Mouse (Mus musculus) liver, embryonic 11.5 days (tissue): Measurements from ENCODE around the gene Gm28729. TPM values are rescaled to one million over a fixed set of nuclear protein-coding genes. Genes with fewer than 3 reads are reported as not detected.
"Not testable (repeated sequence)": the region's sequence is repeated elsewhere in the genome, so short reads cannot be mapped to it uniquely, and the experiment has no call there.

ENCODE experiments used
- ATAC-seq: fragments of 200-750 bp; cut with Nextera tagmentation; replicated peaks from 2 replicates; pipeline ENCODE4 v1.8.0; 2017; ENCODE audit warnings: moderate number of reproducible peaks, mild to moderate bottlenecking, moderate TSS enrichment, moderate library complexity; ENCODE audit not compliant: low FRiP score
- DNase-seq: peaks from one replicate; pipeline ENCODE4 v3.0.0-alpha.2; 2017; ENCODE audit warnings: low spot score
- H3K27ac ChIP-seq: fragments of 300-500 bp; sonication (generic); 2 replicates; pipeline ENCODE4 v1.5.1; 2014; ENCODE audit warnings: mild to moderate bottlenecking, low read depth, low read length, control low read depth
- H3K27me3 ChIP-seq: fragments of 300-500 bp; sonication (generic); replicated peaks from 2 replicates; pipeline ENCODE4 v1.6.1; 2014; ENCODE audit warnings: low read length, mixed read lengths; ENCODE audit not compliant: control insufficient read depth, insufficient read depth
- H3K36me3 ChIP-seq: fragments of 300-500 bp; sonication (generic); 2 replicates; pipeline ENCODE4 v1.6.1; 2014; ENCODE audit warnings: mild to moderate bottlenecking, low read length, moderate library complexity, mixed read lengths; ENCODE audit not compliant: control insufficient read depth, insufficient read depth
- H3K4me1 ChIP-seq: fragments of 300-500 bp; sonication (generic); replicated peaks from 2 replicates; pipeline ENCODE4 v1.6.1; 2014; ENCODE audit warnings: low read length, mixed read lengths; ENCODE audit not compliant: control insufficient read depth, insufficient read depth
- H3K4me2 ChIP-seq: fragments of 300-500 bp; sonication (generic); 2 replicates; pipeline ENCODE4 v1.6.1; 2014; ENCODE audit warnings: mild to moderate bottlenecking, control low read depth, moderate library complexity
- H3K4me3 ChIP-seq: fragments of 300-500 bp; sonication (generic); 2 replicates; pipeline ENCODE4 v1.5.1; 2014; ENCODE audit warnings: low read depth, low read length, control low read depth
- H3K9ac ChIP-seq: fragments of 300-500 bp; sonication (generic); 2 replicates; pipeline ENCODE4 v1.6.1; 2014; ENCODE audit warnings: low read depth, low read length, control low read depth
- H3K9me3 ChIP-seq: fragments of 300-500 bp; sonication (generic); 2 replicates; pipeline ENCODE4 v1.6.1; 2016; ENCODE audit warnings: low read length, inconsistent platforms, mixed read lengths; ENCODE audit not compliant: control insufficient read depth
- WGBS: fragments of 180-500 bp; shearing (Covaris S2); extraction: QIAGEN DNeasy Blood & Tissue Kit; methylation state at CpG from one replicate; pipeline ENCODE4 v1.1.7; 2014; 5-methylcytosine and 5-hydroxymethylcytosine counted together
- polyA plus RNA-seq: library from polyadenylated mRNA; unstranded; fragments of >200 nt; fragmentation: Nextera tagmentation; extraction: Ambion mirVana; gene quantifications from 2 replicates; pipeline ENCODE4 v1.2.1, GENCODE M21; 2014

Gm28729 gene
- polyA plus RNA-seq, 1 experiment from 2014 or later = not detected

DNA sequence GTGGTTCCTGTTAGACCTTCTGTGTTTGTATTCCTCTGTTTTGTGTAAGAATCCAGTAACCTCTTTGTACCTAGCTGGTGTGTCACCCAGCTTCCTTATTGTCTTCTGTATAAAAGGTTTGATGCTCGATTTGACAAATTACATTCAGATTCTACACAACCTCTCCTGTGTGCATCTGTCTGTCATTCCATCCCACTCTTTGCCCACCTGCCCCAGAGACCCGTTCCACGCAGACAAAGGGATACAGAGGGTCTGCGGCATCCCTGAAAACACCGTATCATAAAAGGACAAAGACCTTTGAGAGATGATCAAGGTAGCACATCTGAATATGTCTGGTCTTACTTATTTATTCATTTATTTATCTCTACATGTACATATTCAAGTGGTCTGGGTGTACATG is 37.2 kb downstream of the Gm28729 start:
- H3K4me3 ChIP-seq, H3K4me1 ChIP-seq, H3K27ac ChIP-seq, ATAC-seq, H3K9me3 ChIP-seq, H3K4me2 ChIP-seq, H3K9ac ChIP-seq, H3K27me3 ChIP-seq, DNase-seq, H3K36me3 ChIP-seq: not testable (repeated sequence)
- WGBS = 90% methylated on average over 5 of the region's 5 CpGs

DNA sequence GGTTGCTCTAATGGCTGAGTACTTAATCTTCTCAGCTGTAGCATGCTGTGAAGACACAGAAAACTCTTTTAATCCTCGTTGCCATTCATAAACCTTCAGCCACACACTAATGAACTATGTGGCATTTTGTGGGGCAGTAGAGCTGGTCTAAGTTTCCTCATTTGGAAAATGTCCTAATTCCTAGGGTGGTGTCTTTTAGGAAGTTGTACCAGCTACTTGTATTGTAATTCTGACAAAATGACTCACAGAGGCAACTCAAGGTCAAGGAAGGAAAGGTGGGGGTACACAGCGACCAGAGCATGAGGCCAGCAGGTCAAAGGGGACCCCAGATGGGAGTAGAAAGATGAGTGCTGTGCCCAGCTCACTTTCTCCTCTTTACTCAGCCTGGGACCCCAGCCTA is 41.4 kb downstream of the Gm28729 start:
- no peak for DNase-seq
- Histone ChIP-seq H3K27me3 (no peaks in the 10 kb centered on the region), H3K4me1 (peaks cover 7% of the 10 kb centered on the region), H3K4me2 (no peak overlapping the region), H3K9ac (no peak overlapping the region), H3K9me3 (no peaks in the 10 kb centered on the region), H3K36me3 (no peaks in the 10 kb centered on the region), H3K4me3 (no peak overlapping the region), H3K27ac (no peak overlapping the region)
- ATAC-seq = no peak
- WGBS = 66% methylated on average over 2 of the region's 2 CpGs

DNA sequence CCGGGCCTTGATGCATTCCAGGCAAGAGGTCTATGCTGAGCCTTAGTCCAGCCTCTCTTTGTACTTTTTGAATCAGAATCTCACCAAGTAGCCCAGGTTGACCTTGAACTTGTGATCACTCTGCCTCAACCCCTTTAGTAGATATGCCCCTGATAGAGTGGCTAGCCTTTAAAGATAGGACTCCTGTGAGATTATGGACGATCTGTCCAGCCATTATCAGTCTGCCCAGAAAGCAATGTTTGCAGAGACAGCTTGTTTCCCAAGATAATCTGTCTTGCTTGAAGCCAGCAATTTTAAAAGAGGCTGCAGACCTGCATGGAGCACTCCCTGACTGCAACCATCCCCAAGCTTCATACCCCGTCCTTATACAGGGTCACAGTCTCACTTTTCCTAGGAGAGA is 42.0 kb downstream of the Gm28729 start:
- 41% methylated on average over 3 of the region's 3 CpGs for WGBS
- Histone ChIP-seq H3K27me3 (no peaks in the 10 kb centered on the region), H3K36me3 (no peaks in the 10 kb centered on the region), H3K4me2 (no peak overlapping the region), H3K27ac (no peak overlapping the region), H3K9ac (no peak overlapping the region), H3K4me1 (peaks cover 7% of the 10 kb centered on the region), H3K9me3 (no peaks in the 10 kb centered on the region), H3K4me3 (no peak overlapping the region)
- DNase-seq = no peak
- no peak for ATAC-seq

DNA sequence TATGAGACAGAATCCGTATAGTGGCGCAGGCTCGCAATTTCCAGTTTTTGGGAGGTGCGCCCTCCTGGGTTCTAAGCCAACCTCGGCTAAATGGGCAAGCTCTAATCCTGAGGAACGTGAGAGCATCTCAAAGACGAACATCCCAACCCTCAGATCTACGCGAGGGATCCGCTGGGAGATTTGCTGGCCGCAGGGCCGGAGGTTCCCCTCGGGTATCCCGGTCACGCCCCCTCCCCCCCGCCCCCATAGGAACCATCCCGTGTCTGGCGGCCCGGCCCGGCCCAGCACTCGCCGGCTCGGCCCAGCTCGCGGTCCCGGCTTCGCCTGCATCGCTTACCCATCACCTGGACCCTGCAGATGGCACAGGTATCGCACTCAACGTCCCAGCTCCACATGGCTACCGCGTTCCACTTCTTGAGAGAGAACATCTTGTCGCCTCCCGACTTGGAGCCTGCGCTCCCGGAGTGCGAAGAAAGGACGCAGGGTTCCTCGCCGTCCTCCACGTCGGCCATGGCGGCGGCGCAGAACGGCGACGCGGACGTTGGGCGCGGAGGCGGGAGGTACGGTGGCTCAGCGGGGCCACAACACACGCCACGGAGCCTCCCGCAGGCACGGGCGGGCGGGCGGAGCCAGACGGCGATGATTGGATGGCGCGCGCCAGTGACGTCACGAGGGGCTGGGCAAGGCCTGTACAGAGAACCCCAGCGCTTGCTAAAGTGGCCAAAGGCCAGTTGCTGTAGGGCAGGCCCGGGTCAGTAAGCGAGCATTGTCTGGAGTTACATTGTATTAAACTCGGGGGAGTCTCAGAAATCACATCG is 46.8 kb downstream of the Gm28729 start, which contains the start of gene Rnf7:
Gene Rnf7, minus strand, starts transcription at position 605 of the 818 bp plus-strand sequence.
- Histone ChIP-seq H3K36me3 (peaks cover 8% of the 10 kb centered on the region), H3K4me2 (peak within 1 kb of the TSS; percentile 93), H3K4me1 (peaks cover 9% of the 10 kb centered on the region), H3K27me3 (no peaks in the 10 kb centered on the region), H3K9me3 (no peaks in the 10 kb centered on the region), H3K27ac (peak within 1 kb of the TSS; percentile 23), H3K9ac (peak within 1 kb of the TSS; percentile 81), H3K4me3 (peak within 1 kb of the TSS; percentile 83)
- ATAC-seq (peak; percentile 97), DNase-seq (peak; percentile 99)
- under 1% methylated on average over 74 of the region's 74 CpGs for WGBS

DNA sequence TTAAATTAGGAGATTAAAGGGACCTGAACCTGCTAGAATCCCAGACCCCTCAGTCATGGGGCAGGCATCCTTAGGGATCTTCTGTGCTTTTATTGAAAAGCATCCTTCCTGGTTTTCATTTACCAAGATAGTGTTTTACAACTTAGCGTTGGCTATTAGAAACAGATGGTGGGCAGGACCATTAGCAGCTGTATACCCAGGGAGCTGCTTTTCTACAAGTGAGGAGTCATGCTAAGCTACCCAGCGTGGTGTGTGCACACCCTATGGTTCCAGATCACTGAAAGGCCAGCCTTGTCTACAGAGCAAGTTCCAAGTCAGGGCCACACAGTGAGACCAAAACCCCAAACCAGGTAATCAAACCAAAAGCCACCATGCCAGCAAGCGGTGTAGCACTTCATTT is 52.7 kb downstream of the Gm28729 start:
- no peak overlapping the region for H3K27ac ChIP-seq
- ATAC-seq = no peak
- H3K27me3 ChIP-seq = no peaks in the 10 kb centered on the region
- peaks cover 2% of the 10 kb centered on the region; the same call in 1 of the 2 replicates for H3K4me1 ChIP-seq
- no peak overlapping the region for H3K4me3 ChIP-seq
- WGBS = 86% methylated on average over 3 of the region's 3 CpGs
- DNase-seq = no peak
- no peak overlapping the region for H3K9ac ChIP-seq
- no peaks in the 10 kb centered on the region for H3K9me3 ChIP-seq
- no peak overlapping the region for H3K4me2 ChIP-seq
- peaks cover 15% of the 10 kb centered on the region for H3K36me3 ChIP-seq

DNA sequence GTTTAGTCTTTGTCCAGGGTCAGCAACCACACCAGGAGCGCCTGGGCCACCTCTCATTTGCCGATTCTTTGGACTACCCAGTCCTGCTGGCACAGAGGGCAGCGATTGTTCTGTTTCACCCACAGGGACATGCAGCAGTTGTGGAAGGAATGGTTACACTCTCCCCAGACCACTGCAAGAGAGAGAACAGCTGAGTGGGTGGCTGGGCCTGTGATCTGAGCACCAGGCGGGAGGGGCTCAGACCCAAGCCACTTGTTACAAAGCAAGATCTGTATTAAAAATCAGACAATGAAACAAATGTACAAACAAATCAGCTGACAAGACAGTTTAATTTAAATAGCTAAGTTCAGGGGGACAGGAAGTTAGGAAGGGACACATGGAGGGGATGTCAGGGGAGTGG is 53.4 kb downstream of the Gm28729 start:
- WGBS = 90% methylated on average over 4 of the region's 4 CpGs
- H3K27ac ChIP-seq, H3K4me3 ChIP-seq, H3K27me3 ChIP-seq, H3K4me1 ChIP-seq, DNase-seq, H3K9me3 ChIP-seq, ATAC-seq, H3K9ac ChIP-seq, H3K4me2 ChIP-seq: not testable (repeated sequence)
- peaks cover 15% of the 10 kb centered on the region for H3K36me3 ChIP-seq

DNA sequence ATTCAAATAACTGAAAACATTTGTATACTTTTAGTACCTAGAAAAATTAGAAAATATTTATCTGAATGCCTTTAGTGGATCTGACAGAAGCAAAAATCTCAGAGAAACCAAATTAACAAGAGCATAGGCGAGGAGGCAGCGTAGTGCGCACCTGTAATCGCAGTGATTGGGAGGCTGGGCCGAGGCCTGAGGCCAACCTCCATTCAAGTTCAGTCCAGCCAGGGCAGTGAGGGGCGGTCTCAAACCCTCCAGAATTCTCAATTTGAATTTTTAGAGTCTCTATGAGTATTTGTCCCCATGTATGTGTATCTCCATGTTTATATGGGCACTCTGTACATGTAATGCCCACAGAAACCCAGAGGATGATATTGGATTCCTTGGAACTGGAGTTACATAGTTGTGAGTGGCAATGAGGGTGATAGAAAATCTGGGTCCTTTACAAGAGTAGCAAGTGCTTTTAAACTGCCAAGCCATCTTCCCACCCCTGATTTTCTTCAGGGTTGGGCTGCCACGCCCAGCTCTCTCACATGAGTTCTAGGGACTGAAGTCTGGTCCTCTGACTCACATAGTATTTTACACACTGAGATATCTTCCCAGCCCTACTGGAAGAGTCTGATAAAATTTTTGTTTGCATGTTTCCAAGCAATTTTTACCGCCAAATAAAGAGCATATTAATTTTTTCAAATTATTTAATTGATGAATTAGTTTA is 54.6 kb downstream of the Gm28729 start:
- no peak overlapping the region for H3K9ac ChIP-seq
- ATAC-seq (no peak), DNase-seq (no peak)
- no peak overlapping the region for H3K4me3 ChIP-seq
- no peaks in the 10 kb centered on the region for H3K9me3 ChIP-seq
- H3K36me3 ChIP-seq = peaks cover 15% of the 10 kb centered on the region
- H3K4me2 ChIP-seq = no peak overlapping the region
- no peaks in the 10 kb centered on the region for H3K4me1 ChIP-seq
- H3K27me3 ChIP-seq = no peaks in the 10 kb centered on the region
- 89% methylated on average over 8 of the region's 8 CpGs for WGBS
- no peak overlapping the region for H3K27ac ChIP-seq

DNA sequence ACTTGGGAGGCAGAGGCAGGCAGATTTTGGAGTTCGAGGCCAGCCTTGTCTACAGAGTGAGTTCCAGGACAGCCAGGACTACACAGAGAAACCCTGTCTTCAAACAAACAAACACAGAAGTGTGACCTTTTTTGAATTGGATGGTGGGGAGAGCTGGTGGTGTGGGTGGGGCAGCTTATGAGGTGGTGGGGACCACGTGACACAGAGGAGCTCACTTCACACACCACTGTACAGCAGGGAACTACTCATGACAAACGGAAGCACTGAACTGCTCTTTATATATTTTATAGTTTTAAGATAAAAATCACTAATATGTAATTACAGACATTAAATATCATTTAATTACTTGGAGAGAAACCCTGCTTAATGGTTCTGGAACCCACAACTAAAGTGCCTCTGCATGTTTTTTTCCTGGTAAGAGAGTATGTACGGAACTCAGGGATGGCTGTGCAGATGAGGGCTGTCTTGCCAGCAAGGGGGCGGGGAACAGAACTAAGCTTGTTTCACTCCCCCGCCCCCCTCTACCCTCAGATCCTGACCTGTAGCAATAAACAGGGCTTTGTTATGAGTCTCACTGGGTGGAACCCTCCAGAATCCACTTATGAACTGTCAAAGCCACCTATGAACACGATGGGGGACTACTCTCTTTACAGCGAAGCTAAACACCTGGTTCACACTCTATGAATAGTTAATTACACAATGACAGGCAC is 55.4 kb downstream of the Gm28729 start:
- ATAC-seq (no peak), DNase-seq (no peak)
- H3K4me3 ChIP-seq = no peak overlapping the region
- H3K27me3 ChIP-seq = no peaks in the 10 kb centered on the region
- H3K9ac ChIP-seq = no peak overlapping the region
- H3K4me1 ChIP-seq = no peaks in the 10 kb centered on the region
- WGBS = 75% methylated on average over 8 of the region's 8 CpGs
- H3K27ac ChIP-seq = no peak overlapping the region
- no peaks in the 10 kb centered on the region for H3K9me3 ChIP-seq
- H3K4me2 ChIP-seq = no peak overlapping the region
- H3K36me3 ChIP-seq = peaks cover 12% of the 10 kb centered on the region; the same call in 1 of the 2 replicates
